Mouse (Mus musculus) kidney, embryonic 15.5 days (tissue): ENCODE measurements around the gene Eif3i. TPM values are rescaled to one million over a fixed set of nuclear protein-coding genes. Genes with fewer than 3 reads are reported as not detected.

Experiments
- ATAC-seq: fragments of 200-750 bp; cut with Nextera tagmentation; replicated peaks from 2 replicates; pipeline ENCODE4 v1.8.0; 2017; ENCODE audit warnings: moderate TSS enrichment; ENCODE audit not compliant: low FRiP score
- H3K27ac ChIP-seq: fragments of 300-500 bp; sonication (generic); 2 replicates; pipeline ENCODE4 v1.5.1; 2015; ENCODE audit warnings: mild to moderate bottlenecking, inconsistent platforms
- H3K27me3 ChIP-seq: fragments of 300-500 bp; sonication (generic); 2 replicates; pipeline ENCODE4 v1.6.1; 2015; ENCODE audit warnings: inconsistent platforms
- H3K36me3 ChIP-seq: fragments of 300-500 bp; sonication (generic); 2 replicates; pipeline ENCODE4 v1.6.1; 2015; ENCODE audit warnings: inconsistent platforms
- H3K4me1 ChIP-seq: fragments of 300-500 bp; sonication (generic); 2 replicates; pipeline ENCODE4 v1.6.1; 2015; ENCODE audit warnings: inconsistent platforms
- H3K4me2 ChIP-seq: fragments of 300-500 bp; sonication (generic); 2 replicates; pipeline ENCODE4 v1.6.1; 2015; ENCODE audit warnings: moderate library complexity, mild to moderate bottlenecking, inconsistent platforms
- H3K4me3 ChIP-seq: fragments of 300-500 bp; sonication (generic); replicated peaks from 2 replicates; pipeline ENCODE4 v1.5.1; 2015; ENCODE audit warnings: mild to moderate bottlenecking, inconsistent platforms
- H3K9ac ChIP-seq: fragments of 300-500 bp; sonication (generic); 2 replicates; pipeline ENCODE4 v1.6.1; 2015; ENCODE audit warnings: mild to moderate bottlenecking, inconsistent platforms
- H3K9me3 ChIP-seq: fragments of 300-500 bp; sonication (generic); replicated peaks from 2 replicates; pipeline ENCODE4 v1.6.1; 2016; ENCODE audit warnings: inconsistent platforms
- WGBS: fragments of 180-500 bp; shearing (Covaris S2); methylation state at CpG from one replicate; pipeline ENCODE4 v1.1.7; 2015; ENCODE audit warnings: mixed read lengths; 5-methylcytosine and 5-hydroxymethylcytosine counted together
- polyA plus RNA-seq: library from polyadenylated mRNA; unstranded; fragments of >200 nt; fragmentation: Nextera tagmentation; extraction: Ambion mirVana; gene quantifications from 2 replicates; pipeline ENCODE4 v1.2.1, GENCODE M21; 2015

Gene Eif3i
- polyA plus RNA-seq, 1 experiment from 2014 or later: 287 TPM

DNA sequence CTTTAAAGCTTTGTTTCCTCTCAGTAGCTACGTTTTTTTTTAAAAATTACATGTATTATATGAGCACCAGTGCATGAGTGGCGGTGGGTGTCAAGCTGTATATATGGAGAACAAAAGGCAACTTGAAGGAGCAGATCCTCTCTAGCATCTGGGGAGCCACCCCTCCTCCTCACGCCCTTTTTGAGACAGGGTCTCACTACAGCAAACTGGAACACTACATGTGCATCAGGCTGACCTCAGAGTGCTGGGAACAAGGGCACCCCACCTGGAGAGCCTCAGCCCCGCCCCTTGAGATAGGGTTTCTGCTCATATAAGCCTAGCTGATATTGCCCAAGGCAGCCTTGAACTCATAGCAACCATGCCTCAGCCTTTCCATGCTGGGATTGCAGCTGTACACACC is 25.0 kb upstream of the Eif3i start:
- H3K4me1 ChIP-seq: peaks cover 35% of the 10 kb centered on the region
- peak overlapping the region; percentile 81 for H3K4me2 ChIP-seq
- peaks cover 51% of the 10 kb centered on the region for H3K36me3 ChIP-seq
- H3K9me3 ChIP-seq: no peaks in the 10 kb centered on the region
- no peak overlapping the region for H3K4me3 ChIP-seq
- H3K27me3 ChIP-seq: no peaks in the 10 kb centered on the region
- WGBS: 47% methylated on average over 4 of the region's 4 CpGs
- H3K9ac ChIP-seq: no peak overlapping the region
- H3K27ac ChIP-seq: peak overlapping the region; percentile 93
- ATAC-seq: no peak

DNA sequence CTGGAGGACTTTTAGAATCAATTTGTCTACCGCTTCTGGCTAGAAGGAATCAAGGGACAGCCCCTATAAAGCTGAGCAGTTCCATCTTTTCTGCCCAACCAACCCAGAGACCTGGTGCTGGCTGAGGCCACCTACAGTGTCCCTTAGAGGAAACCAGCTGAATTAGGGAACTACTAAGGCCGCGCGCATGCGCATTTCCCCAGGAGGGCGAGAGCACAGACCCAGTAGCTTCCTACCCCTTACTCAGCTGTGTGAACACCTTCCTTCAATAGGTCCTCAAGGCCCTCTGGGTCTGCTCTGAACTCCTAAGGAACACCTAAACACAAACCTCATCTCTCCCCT is 24.6 kb upstream of the Eif3i start:
- Histone ChIP-seq H3K27ac (peak overlapping the region; percentile 93), H3K4me3 (peak overlapping the region; percentile 73), H3K27me3 (no peaks in the 10 kb centered on the region), H3K4me1 (peaks cover 35% of the 10 kb centered on the region), H3K9ac (peak overlapping the region; percentile 54), H3K36me3 (peaks cover 46% of the 10 kb centered on the region), H3K9me3 (no peaks in the 10 kb centered on the region), H3K4me2 (peak overlapping the region; percentile 81)
- peak; percentile 20; the same call in 1 of the 2 replicates for ATAC-seq
- WGBS: 0% methylated on average over 6 of the region's 6 CpGs

DNA sequence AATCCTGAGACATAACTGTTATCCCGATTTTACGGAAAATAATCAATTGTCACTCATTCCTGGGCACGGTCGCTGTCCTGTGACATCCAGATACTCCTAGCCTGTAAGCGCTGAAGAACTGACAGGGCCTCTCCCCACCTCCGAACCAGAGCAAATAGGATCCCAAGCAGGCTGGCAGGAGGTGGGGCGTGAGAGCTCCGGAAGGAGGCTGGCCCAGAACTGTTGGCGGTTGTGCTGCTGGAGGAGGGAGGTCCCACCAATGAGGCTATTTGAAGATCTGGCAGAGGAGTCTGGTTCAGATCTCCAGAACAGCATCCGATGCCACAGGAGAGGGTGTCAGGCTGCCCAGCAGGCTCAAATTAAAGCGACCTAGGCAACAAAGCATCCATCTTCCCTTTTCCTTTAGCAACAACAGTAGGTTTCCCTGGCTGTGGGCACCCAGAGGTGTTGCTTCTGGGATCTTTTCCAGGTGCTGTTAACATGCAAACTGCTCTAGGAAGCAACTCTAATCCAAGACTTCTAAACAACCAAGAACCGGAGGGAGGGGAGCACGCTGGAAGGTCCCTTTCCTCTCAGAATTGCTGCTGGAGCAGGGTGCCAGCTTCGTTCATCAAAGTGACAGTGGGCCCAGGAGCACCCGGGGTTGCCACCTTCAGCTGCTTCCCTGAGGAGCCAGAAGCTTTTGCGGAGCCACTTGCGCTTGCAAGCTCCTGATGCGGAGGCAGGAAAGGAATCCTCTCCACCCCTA is 24.0 kb upstream of the Eif3i start:
- Histone ChIP-seq H3K9ac (peak overlapping the region; percentile 76), H3K4me2 (peak overlapping the region; percentile 81), H3K36me3 (peaks cover 40% of the 10 kb centered on the region), H3K27ac (peak overlapping the region; percentile 93), H3K9me3 (no peaks in the 10 kb centered on the region), H3K4me3 (peak overlapping the region; percentile 73), H3K4me1 (peaks cover 35% of the 10 kb centered on the region), H3K27me3 (no peaks in the 10 kb centered on the region)
- WGBS: under 1% methylated on average over 18 of the region's 18 CpGs
- ATAC-seq: peak; percentile 92

GRCm38 (mm10) chr4:129623681-129624091 is 23.2 kb upstream of the Eif3i start, which contains the start of gene Ccdc28b:
Gene Ccdc28b (minus strand): TSS chr4:129623947.
- peak within 1 kb of the TSS; percentile 93 for H3K27ac ChIP-seq
- 0% methylated on average over 10 of the region's 10 CpGs for WGBS
- H3K27me3 ChIP-seq: no peaks in the 10 kb centered on the region
- ATAC-seq: peak; percentile 9; the same call in 1 of the 2 replicates
- H3K36me3 ChIP-seq: peaks cover 33% of the 10 kb centered on the region
- H3K4me1 ChIP-seq: peaks cover 39% of the 10 kb centered on the region
- H3K4me3 ChIP-seq: peak within 1 kb of the TSS; percentile 73
- H3K4me2 ChIP-seq: peak within 1 kb of the TSS; percentile 81
- peak within 1 kb of the TSS; percentile 76 for H3K9ac ChIP-seq
- H3K9me3 ChIP-seq: no peaks in the 10 kb centered on the region

DNA sequence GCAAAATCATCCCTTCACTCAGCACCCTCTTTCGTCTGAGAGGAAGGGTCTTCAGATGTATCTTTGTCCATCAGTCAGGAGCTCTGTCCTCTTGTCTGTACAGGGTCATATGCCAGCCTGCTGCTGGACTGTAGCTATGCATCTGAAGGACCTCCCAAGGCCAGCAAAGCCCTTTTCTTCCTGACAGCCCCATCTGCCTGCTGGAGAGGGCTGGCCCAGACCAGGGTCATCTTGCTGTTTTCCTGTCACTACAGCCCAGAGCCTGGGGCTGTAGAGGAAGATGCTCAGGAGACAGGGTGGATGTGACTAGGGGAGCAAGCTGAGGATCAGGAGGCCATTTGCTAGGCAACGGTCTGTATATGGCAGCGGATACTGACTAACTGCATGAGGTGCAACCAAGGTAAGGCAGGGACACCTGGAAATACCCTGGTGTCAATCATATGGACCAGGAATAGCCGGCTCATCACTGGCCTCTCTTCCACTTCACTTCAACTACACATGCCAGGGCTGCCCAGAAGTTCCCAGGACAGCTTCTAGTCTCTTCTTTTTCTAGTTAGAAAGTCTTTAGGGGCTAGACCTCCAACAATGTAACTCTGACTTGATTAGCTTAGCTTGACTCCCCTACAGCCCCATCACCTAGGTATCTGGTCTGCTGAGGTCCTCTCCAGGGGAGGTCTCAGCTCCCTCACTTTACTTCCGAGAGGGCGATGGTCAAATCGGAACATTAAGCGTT is 22.5 kb upstream of the Eif3i start:
- 19% methylated on average over 8 of the region's 8 CpGs for WGBS
- peak overlapping the region; percentile 81 for H3K4me2 ChIP-seq
- H3K4me1 ChIP-seq: peaks cover 46% of the 10 kb centered on the region

DNA sequence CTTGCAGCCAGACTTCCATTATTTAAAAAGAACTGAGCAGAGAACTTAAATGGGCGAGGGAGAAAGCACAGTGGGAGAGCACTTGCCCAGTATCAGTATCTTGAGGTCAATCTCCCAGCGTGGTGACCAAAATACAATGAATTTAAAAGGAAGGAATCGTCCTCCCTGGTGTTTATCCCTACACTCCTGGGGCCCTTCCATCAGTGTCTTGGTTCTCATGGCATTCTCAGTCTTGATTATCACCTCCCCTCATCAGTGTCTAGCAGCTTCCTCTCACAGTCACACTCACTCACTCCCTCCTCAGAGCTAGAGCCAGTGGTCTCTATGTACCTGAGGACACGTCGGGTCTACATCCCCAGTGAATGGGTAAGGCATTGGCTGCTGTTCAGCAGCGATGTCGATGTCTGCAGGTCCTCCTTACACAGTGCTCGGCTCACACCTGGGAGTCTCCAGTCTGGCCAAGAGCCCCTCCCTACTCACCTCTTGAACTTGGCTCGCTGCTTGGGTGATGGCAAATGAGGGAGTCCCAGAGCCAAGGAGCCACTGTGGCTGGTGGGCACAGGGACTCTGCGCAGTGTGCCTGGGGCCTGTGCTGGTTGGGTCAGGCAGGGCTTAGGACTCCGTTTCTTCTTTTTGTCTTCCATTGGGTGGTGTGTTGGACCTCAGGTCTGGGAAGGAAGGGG is 21.8 kb upstream of the Eif3i start:
- Histone ChIP-seq H3K4me1 (peaks cover 53% of the 10 kb centered on the region), H3K27me3 (no peaks in the 10 kb centered on the region), H3K36me3 (peaks cover 22% of the 10 kb centered on the region), H3K9ac (peak overlapping the region; percentile 76), H3K9me3 (no peaks in the 10 kb centered on the region), H3K4me3 (peak overlapping the region; percentile 73), H3K4me2 (peak overlapping the region; percentile 81), H3K27ac (peak overlapping the region; percentile 51)
- 75% methylated on average over 11 of the region's 11 CpGs for WGBS
- ATAC-seq: no peak

More for the DNA sequence above, 22.5 kb upstream of the Eif3i start:
- no peaks in the 10 kb centered on the region for H3K27me3 ChIP-seq
- peak overlapping the region; percentile 73 for H3K4me3 ChIP-seq
- H3K27ac ChIP-seq: peak overlapping the region; percentile 93
- H3K9me3 ChIP-seq: no peaks in the 10 kb centered on the region
- H3K36me3 ChIP-seq: peaks cover 26% of the 10 kb centered on the region
- no peak for ATAC-seq
- peak overlapping the region; percentile 76 for H3K9ac ChIP-seq

DNA sequence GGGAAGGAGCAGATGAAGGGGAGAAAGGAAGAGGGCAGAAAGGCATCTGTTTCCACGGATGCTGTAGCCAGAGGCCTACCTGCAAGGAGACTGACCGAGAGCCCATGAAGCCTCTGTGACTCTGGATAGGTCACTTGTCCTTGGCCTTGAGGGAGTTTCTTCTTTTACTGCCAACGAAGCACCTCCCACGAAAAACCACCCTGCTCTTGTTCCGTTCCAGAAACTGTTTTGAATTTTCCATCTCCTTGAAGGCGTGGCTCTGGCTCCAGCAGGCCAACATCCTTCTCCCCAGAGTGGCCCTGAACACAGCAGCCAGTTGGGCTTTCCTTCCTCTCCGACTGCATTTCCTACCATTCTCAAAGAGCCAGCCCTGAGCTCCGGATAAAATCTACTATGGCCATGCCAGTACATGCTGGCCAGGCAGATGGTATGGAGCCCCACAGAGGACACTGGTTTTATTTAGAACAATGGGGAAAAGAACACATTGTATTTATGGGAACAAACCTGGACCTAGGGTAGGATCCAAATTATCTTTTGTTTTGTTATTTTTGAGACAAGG is 20.9 kb upstream of the Eif3i start:
- WGBS: 71% methylated on average over 8 of the region's 8 CpGs
- Histone ChIP-seq H3K9ac (no peak overlapping the region), H3K36me3 (peaks cover 22% of the 10 kb centered on the region), H3K27me3 (no peaks in the 10 kb centered on the region), H3K4me3 (0 out of 2 replicates have a peak overlapping the region, but pooled peaks have one; percentile 3), H3K9me3 (no peaks in the 10 kb centered on the region), H3K4me1 (peaks cover 56% of the 10 kb centered on the region), H3K4me2 (0 out of 2 replicates have a peak overlapping the region, but pooled peaks have one; percentile 11), H3K27ac (peak overlapping the region; percentile 57)
- ATAC-seq: no peak

DNA sequence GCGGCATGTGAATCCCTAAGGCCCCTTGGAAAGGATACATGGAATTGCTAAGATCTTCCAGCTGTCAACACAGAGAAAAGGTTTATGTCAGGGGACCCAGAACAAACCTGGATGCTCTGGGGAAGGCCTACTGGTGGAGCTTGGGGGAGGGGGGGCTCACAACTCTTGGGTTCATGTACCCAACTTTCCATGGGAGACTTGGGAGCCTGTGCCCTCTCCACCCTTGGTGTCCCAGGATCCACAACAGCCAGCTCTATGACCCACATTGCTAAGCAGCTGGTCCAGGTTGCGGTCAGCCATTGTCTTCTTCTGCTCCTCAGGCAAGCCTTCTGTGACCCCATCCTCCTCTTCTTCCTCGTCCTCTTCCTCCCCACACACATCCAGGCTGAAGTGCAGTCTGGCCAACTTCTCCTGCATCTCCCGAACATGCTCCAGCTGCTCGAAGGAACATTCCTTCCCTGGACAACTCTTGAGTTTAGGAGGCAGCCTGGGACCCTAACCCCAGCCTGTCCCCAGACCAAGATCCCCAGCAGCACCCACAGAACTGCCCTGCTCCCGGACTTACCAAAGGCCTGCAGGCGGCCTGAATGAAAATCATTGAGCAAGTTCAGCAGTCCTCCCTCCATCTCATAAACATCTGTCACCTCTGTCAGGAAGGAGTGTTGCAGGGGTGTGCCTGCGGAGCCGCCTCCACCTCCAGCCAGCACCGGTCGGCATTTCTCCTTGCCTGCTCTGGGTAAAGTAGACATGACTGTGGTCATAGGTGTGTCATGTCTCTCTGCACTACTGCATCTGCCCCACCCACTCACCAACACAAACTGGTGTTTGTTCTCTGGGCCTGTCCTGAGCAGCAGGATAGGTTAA is 20.2 kb upstream of the Eif3i start:
- H3K27ac ChIP-seq: peak overlapping the region; percentile 57
- 0 out of 2 replicates have a peak overlapping the region, but pooled peaks have one; percentile 3 for H3K4me3 ChIP-seq
- no peak overlapping the region for H3K9ac ChIP-seq
- no peak for ATAC-seq
- H3K9me3 ChIP-seq: no peaks in the 10 kb centered on the region
- WGBS: 83% methylated on average over 11 of the region's 11 CpGs
- peak overlapping the region; percentile 11; the same call in 1 of the 2 replicates for H3K4me2 ChIP-seq
- no peaks in the 10 kb centered on the region for H3K27me3 ChIP-seq
- H3K4me1 ChIP-seq: peaks cover 51% of the 10 kb centered on the region
- peaks cover 22% of the 10 kb centered on the region for H3K36me3 ChIP-seq

DNA sequence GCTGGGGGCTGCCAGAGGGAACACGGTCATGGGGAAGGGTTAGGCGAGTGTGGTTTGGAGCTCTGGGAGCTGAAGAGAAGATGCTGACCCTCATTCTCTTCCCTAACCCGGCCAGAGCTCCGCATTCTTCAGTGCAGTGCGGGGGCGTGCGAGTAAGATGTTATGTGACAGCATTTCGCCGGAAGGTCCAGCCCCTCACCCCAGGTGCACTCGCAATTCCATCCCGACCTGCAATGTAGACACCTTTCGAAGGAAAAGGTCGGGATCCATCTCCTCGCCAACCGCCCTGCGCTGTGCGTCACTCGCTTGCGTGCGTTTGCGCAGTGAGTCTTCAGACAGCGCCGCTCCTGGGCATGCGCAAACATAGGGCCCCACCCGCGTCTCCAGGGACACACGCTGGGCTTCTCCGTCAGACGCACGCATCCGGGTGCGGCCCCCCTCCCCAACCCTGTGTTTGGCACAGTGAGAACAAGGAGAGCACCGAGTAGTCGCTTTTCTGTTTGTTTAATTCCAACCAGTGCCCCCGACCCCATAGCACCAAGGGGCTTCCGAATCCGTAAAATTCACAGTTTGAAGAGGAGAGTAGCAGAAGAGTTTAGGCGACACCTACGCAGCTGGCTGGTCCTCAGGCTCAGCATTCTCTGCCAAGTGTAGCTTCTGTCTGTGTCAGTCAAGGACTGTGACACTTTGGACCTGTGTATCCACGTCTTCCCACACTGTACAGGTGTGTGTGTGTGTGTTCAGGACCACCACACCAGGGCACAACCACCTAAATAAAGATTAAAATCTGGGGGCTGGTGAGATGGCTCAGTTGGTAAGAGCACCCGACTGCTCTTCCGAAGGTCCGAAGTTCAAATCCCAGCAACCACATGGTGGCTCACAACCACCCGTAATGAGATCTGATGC is 18.6 kb upstream of the Eif3i start, which contains the start of gene Iqcc:
Iqcc (minus strand) TSS at position 314 of the 906 bp plus-strand sequence.
- no peaks in the 10 kb centered on the region for H3K27me3 ChIP-seq
- H3K9ac ChIP-seq: peak within 1 kb of the TSS; percentile 76
- 5% methylated on average over 44 of the region's 44 CpGs for WGBS
- peak within 1 kb of the TSS; percentile 88 for H3K27ac ChIP-seq
- peak within 1 kb of the TSS; percentile 86 for H3K4me2 ChIP-seq
- H3K4me1 ChIP-seq: peaks cover 37% of the 10 kb centered on the region
- H3K9me3 ChIP-seq: no peaks in the 10 kb centered on the region
- peaks cover 22% of the 10 kb centered on the region for H3K36me3 ChIP-seq
- peak within 1 kb of the TSS; percentile 73 for H3K4me3 ChIP-seq
- peak; percentile 90 for ATAC-seq

DNA sequence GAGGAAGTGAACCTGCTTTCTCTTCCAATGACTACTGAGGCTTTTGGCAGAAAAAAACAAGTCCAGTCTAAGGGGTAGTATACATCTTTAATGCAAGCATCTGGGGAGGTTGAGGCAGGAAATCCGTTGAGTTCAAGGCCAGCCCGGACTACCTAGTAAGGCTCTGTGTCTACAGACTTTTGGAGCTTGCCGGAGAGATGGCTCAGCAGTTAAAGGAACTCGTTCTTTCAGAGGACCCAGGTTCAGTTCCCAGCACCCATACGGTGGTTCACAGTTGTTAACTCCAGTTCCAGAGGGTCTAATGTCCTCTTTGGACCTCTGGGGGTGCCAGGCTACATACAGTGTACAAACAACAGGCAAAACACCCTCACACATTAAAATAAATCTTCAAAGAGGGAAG is 17.6 kb upstream of the Eif3i start:
- ATAC-seq: no peak
- Histone ChIP-seq H3K27ac (peak overlapping the region; percentile 88; the same call in 1 of the 2 replicates), H3K4me3 (peak overlapping the region; percentile 73)

More for the DNA sequence above, 17.6 kb upstream of the Eif3i start:
- Histone ChIP-seq H3K36me3 (peaks cover 22% of the 10 kb centered on the region), H3K9me3 (no peaks in the 10 kb centered on the region), H3K4me1 (peaks cover 34% of the 10 kb centered on the region), H3K9ac (peak overlapping the region; percentile 76), H3K4me2 (peak overlapping the region; percentile 86), H3K27me3 (no peaks in the 10 kb centered on the region)
- WGBS: 96% methylated on average over 5 of the region's 5 CpGs
